Mouse (Mus musculus): ENCODE measurements around the gene Serpinh1.
"Not testable (repeated sequence)": the region's sequence is repeated elsewhere in the genome, so short reads cannot be mapped to it uniquely, and the experiment has no call there.

DNA sequence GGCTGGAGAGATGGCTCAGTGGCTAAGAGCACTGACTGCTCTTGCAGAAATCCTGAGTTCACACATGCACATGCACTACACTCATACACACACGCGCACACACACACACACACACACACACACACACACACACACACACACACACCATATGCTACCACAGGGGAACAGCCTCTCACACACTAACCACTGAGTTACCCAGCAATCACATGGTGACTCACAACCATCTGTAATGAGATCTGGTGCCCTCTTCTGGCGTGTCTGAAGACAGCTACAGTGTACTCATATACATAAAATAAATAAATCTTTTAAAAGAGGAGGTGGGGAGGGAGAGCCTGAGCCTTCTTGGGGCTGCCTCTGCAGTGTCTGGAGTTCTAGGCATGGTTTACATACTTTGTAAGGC is 21.3 kb upstream of the Serpinh1 start:
- TF ChIP-seq CTCF (IDR thresholded peaks at IDR 0.05; ENCODE audit: control insufficient read depth, insufficient read depth, low read length); POLR2A (IDR thresholded peaks at IDR 0.05; ENCODE audit: borderline replicate concordance, control insufficient read depth, low read depth, low read length): not testable (repeated sequence)
